ENCODE assay signal across 21 mouse cellular contexts in genomic region chr16:32532878-32533826, GRCm38 (mm10). TPM values are rescaled to one million over a fixed set of nuclear protein-coding genes. Genes with fewer than 3 reads are reported as not detected.
DNase-seq lines count a peak whose midpoint lies in the region; ATAC-seq lines count a peak whose summit lies in the region.
"Had no signal": no experiment of that assay in that cellular context is flagged by ENCODE, and none has a peak within 500 bp of the region (broad histone marks: within the 10 kb centered on the region; RNA-seq: fewer than 3 reads in every experiment).

No protein-coding gene starts in this region.

- 78% methylated on average over 18 of the region's 18 CpGs for WGBS in heart, embryonic 10.5 days
- 46% methylated on average over 18 of the region's 18 CpGs for WGBS in forebrain, embryonic 14.5 days

- no peak overlapping the region for H3K9ac ChIP-seq in forebrain, embryonic 14.5 days (ENCODE audit: low read length)
- H3K9ac ChIP-seq: heart, embryonic 13.5 days; limb, embryonic 13.5 days; neural tube, embryonic 13.5 days had no signal

- no peak overlapping the region for H3K4me2 ChIP-seq in forebrain, embryonic 14.5 days (ENCODE audit: low read length)
- H3K4me2 ChIP-seq: heart, embryonic 13.5 days; limb, embryonic 13.5 days; neural tube, embryonic 13.5 days had no signal

- H3K4me1 ChIP-seq in heart, embryonic 10.5 days, result peaks cover 50% of the 10 kb centered on the region
- H3K4me1 ChIP-seq in forebrain, embryonic 14.5 days (ENCODE audit: control insufficient read depth, insufficient read depth, low read length), result peaks cover 11% of the 10 kb centered on the region

- no peaks in the 10 kb centered on the region for H3K9me3 ChIP-seq in heart, embryonic 10.5 days
- no peaks in the 10 kb centered on the region for H3K9me3 ChIP-seq in forebrain, embryonic 14.5 days (replicated peaks; ENCODE audit: control insufficient read depth, low read length)
- H3K9me3 ChIP-seq: heart, embryonic 13.5 days; limb, embryonic 13.5 days; neural tube, embryonic 13.5 days had no signal

- ATAC-seq in forebrain, embryonic 14.5 days, result peak; percentile 42; the same call in 1 of the 2 replicates

- no peaks in the 10 kb centered on the region for H3K27me3 ChIP-seq in heart, embryonic 10.5 days (ENCODE audit: insufficient read depth, poor library complexity, severe bottlenecking)
- H3K27me3 ChIP-seq in forebrain, embryonic 14.5 days (replicated peaks; ENCODE audit: control insufficient read depth, insufficient read depth, low read length), result no peaks in the 10 kb centered on the region
- H3K27me3 ChIP-seq: heart, embryonic 13.5 days; limb, embryonic 13.5 days; neural tube, embryonic 13.5 days had no signal

- intact Hi-C loops in heart, postnatal 10 days (cut with DNase I), result no loop called here

- H3K36me3 ChIP-seq in heart, embryonic 10.5 days, result no peaks in the 10 kb centered on the region
- H3K36me3 ChIP-seq in forebrain, embryonic 14.5 days (ENCODE audit: control insufficient read depth, insufficient read depth, low read length), result no peaks in the 10 kb centered on the region
- H3K36me3 ChIP-seq: G1E; heart, embryonic 13.5 days; limb, embryonic 13.5 days; neural tube, embryonic 13.5 days had no signal

- H3K27ac ChIP-seq in heart, embryonic 10.5 days, result peak overlapping the region; percentile 52
- no peak overlapping the region for H3K27ac ChIP-seq in forebrain, embryonic 14.5 days (ENCODE audit: low read depth, low read length)
- H3K27ac ChIP-seq: heart, embryonic 13.5 days; limb, embryonic 13.5 days; neural tube, embryonic 13.5 days had no signal

- no peak overlapping the region for H3K4me3 ChIP-seq in heart, embryonic 10.5 days
- no peak overlapping the region for H3K4me3 ChIP-seq in forebrain, embryonic 14.5 days (ENCODE audit: low read depth, low read length)
- H3K4me3 ChIP-seq: heart, embryonic 13.5 days; limb, embryonic 13.5 days; neural tube, embryonic 13.5 days had no signal

- no peak for DNase-seq in heart, embryonic 10.5 days (ENCODE audit: low spot score)
- DNase-seq in heart, postnatal 10 days, result no peak
- DNase-seq in retina, embryonic 14.5 days (ENCODE audit: low spot score), result peak; percentile 29
- no peak for DNase-seq in retina, postnatal 1 day
- peak; percentile 20 for DNase-seq in forebrain, embryonic 14.5 days (ENCODE audit: low spot score)
- no peak for DNase-seq in spleen, adult 18-20 months
- DNase-seq in thymus, postnatal 4 days, result no peak
- DNase-seq: adrenal gland, postnatal 36 days; cerebellum, adult 8-10 months; kidney, adult 2 months; kidney, postnatal 25 days; lung, postnatal 10 days; thymus, adult 18-20 months had no signal

RNA-seq across cellular contexts. Expression of gene Zdhhc19, which starts 37.1 kb away (rescaled TPM):
- not detected in 2 replicates for polyA plus RNA-seq in heart, embryonic 10.5 days (2016; fragmentation: Nextera tagmentation; extraction: Ambion mirVana)
- total RNA-seq in heart, postnatal 10 days (2021), result not detected
- not detected in 2 replicates for polyA plus RNA-seq in forebrain, embryonic 14.5 days (2014; fragmentation: Nextera tagmentation; extraction: Ambion mirVana)
- total RNA-seq: adrenal gland, postnatal 36 days; G1E; gastrocnemius, postnatal 4 days; hematopoietic stem cell, adult 5-6 weeks; layer of hippocampus, postnatal 10 days had no signal
- polyA plus RNA-seq: G1E; heart, embryonic 13.5 days; limb, embryonic 13.5 days; liver, embryonic 16.5 days; neural tube, embryonic 13.5 days had no signal

RNA-seq across cellular contexts. Expression of gene Slc51a, which starts 45.5 kb away (rescaled TPM):
- polyA plus RNA-seq in heart, embryonic 10.5 days (2016; fragmentation: Nextera tagmentation; extraction: Ambion mirVana), result 4.2 and 5.1 TPM in 2 replicates
- 1 to 10 TPM; 3.4 to 4.2 TPM for total RNA-seq in heart, postnatal 10 days (2021)
- polyA plus RNA-seq in forebrain, embryonic 14.5 days (2014; fragmentation: Nextera tagmentation; extraction: Ambion mirVana), result 0.20 and 0.21 TPM in 2 replicates
- total RNA-seq: gastrocnemius, postnatal 4 days; layer of hippocampus, postnatal 10 days had no signal
- polyA plus RNA-seq: G1E; neural tube, embryonic 13.5 days had no signal

Comparison
In these comparisons a context has a peak if more than half of its experiments do, and no peak if none do; other contexts are left out.
1. DNase-seq: peak in retina, embryonic 14.5 days (single experiment) and forebrain, embryonic 14.5 days (single experiment); none in heart, embryonic 10.5 days (single experiment), heart, postnatal 10 days (0 of 2), retina, postnatal 1 day (single experiment), spleen, adult 18-20 months (0 of 2) and thymus, postnatal 4 days (single experiment).